Mouse (Mus musculus): ENCODE data around the gene Sspo. TPM values are rescaled to one million over a fixed set of nuclear protein-coding genes. Genes with fewer than 3 reads are reported as not detected.
"Not testable (repeated sequence)": the region's sequence is repeated elsewhere in the genome, so short reads cannot be mapped to it uniquely, and the experiment has no call there.

Sspo gene
- total RNA-seq, 2 experiments from 2014 or later, result 1.2 to 2.9 TPM

GRCm38 (mm10) chr6:48478446-48478845 is 30.4 kb downstream of the Sspo start:
- DNase-seq (ENCODE audit: extremely low spot score in 1 of 2, low spot score in 1 of 2), result no peak

GRCm38 (mm10) chr6:48482501-48482900 is 34.5 kb downstream of the Sspo start:
- no peak for DNase-seq (ENCODE audit: extremely low spot score in 1 of 2, low spot score in 1 of 2)

- DNase-seq (ENCODE audit: extremely low spot score in 1 of 2, low spot score in 1 of 2), result no peak
Observed at GRCm38 (mm10) chr6:48487747-48488725, 40.0 kb downstream of the Sspo start.

- DNase-seq (ENCODE audit: extremely low spot score in 1 of 2, low spot score in 1 of 2), result no peak
Observed at GRCm38 (mm10) chr6:48489741-48490140, 41.7 kb downstream of the Sspo start.

- no peak for DNase-seq (ENCODE audit: extremely low spot score in 1 of 2, low spot score in 1 of 2)
Observed at GRCm38 (mm10) chr6:48491361-48491760, 43.3 kb downstream of the Sspo start.

GRCm38 (mm10) chr6:48493136-48493730 is 45.2 kb downstream of the Sspo start:
- no peak for DNase-seq (ENCODE audit: extremely low spot score in 1 of 2, low spot score in 1 of 2)

- DNase-seq (ENCODE audit: extremely low spot score in 1 of 2, low spot score in 1 of 2), result no peak
Observed at GRCm38 (mm10) chr6:48497521-48497920, 49.5 kb downstream of the Sspo start.

- no peak for DNase-seq (ENCODE audit: extremely low spot score in 1 of 2, low spot score in 1 of 2)
Observed at GRCm38 (mm10) chr6:48503847-48504240, 55.8 kb downstream of the Sspo start.

GRCm38 (mm10) chr6:48504241-48504854 is 56.3 kb downstream of the Sspo start:
- DNase-seq (ENCODE audit: extremely low spot score in 1 of 2, low spot score in 1 of 2), result peak; percentile 59 to 70

- no peak for DNase-seq (ENCODE audit: extremely low spot score in 1 of 2, low spot score in 1 of 2)
Observed at GRCm38 (mm10) chr6:48508087-48508486, 60.1 kb downstream of the Sspo start.

- DNase-seq (ENCODE audit: extremely low spot score in 1 of 2, low spot score in 1 of 2), result no peak
Observed at GRCm38 (mm10) chr6:48510426-48510825, 62.4 kb downstream of the Sspo start.

- DNase-seq (ENCODE audit: extremely low spot score in 1 of 2, low spot score in 1 of 2), result no peak
Observed at GRCm38 (mm10) chr6:48511861-48512260, 63.8 kb downstream of the Sspo start.

- not testable (repeated sequence) for DNase-seq (ENCODE audit: extremely low spot score in 1 of 2, low spot score in 1 of 2)
Observed at GRCm38 (mm10) chr6:48524882-48525281, 76.9 kb downstream of the Sspo start.

GRCm38 (mm10) chr6:48527901-48528300 is 79.9 kb downstream of the Sspo start:
- no peak for DNase-seq (ENCODE audit: extremely low spot score in 1 of 2, low spot score in 1 of 2)

GRCm38 (mm10) chr6:48529261-48529660 is 81.2 kb downstream of the Sspo start:
- no peak for DNase-seq (ENCODE audit: extremely low spot score in 1 of 2, low spot score in 1 of 2)

- no peak for DNase-seq (ENCODE audit: extremely low spot score in 1 of 2, low spot score in 1 of 2)
Observed at GRCm38 (mm10) chr6:48529871-48530440, 81.9 kb downstream of the Sspo start.

GRCm38 (mm10) chr6:48530862-48531261 is 82.8 kb downstream of the Sspo start:
- DNase-seq (ENCODE audit: extremely low spot score in 1 of 2, low spot score in 1 of 2), result no peak

GRCm38 (mm10) chr6:48533475-48533874 is 85.4 kb downstream of the Sspo start:
- no peak for DNase-seq (ENCODE audit: extremely low spot score in 1 of 2, low spot score in 1 of 2)

GRCm38 (mm10) chr6:48534913-48535312 is 86.9 kb downstream of the Sspo start:
- no peak for DNase-seq (ENCODE audit: extremely low spot score in 1 of 2, low spot score in 1 of 2)

- no peak for DNase-seq (ENCODE audit: extremely low spot score in 1 of 2, low spot score in 1 of 2)
Observed at GRCm38 (mm10) chr6:48536091-48536490, 88.1 kb downstream of the Sspo start.
